Mouse (Mus musculus) bone marrow, adult 2 months (tissue): ENCODE measurements around the gene Olfr1504.

Source experiments
- CTCF ChIP-seq: fragments of 200-500 bp; IDR thresholded peaks from 2 replicates; pipeline ENCODE4 v1.5.1; 2011; ENCODE audit warnings: low read length, control low read depth; ENCODE audit not compliant: control insufficient read depth, insufficient read depth
- POLR2A ChIP-seq: fragments of 200-500 bp; IDR thresholded peaks from 2 replicates; pipeline ENCODE4 v1.6.1; 2011; ENCODE audit warnings: low read depth, mild to moderate bottlenecking, control low read depth, low read length, borderline replicate concordance; ENCODE audit not compliant: control insufficient read depth

DNA sequence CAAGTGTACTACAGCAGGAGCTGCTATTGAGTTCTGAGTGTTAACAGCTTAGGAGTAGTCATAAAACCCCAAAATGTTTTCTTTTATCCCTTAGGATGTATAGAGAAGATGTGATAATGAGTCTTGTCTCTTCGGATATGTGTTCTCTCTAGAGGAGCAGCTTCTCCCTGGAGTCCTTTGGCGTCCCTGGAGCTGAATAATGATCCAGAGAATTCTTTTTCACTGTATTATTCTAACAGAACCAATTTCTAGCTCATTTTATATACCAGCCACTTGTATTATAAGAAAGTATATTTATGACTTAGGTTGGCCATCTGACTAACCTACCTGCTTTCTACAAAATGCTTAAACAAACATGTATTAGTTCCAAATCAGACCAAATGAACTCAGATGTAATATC, 15.5 kb upstream of the Olfr1504 start, which contains the start of gene Olfr1505:
- TF ChIP-seq CTCF (no peak), POLR2A (no peak)
